Mouse (Mus musculus) neural tube, embryonic 12.5 days (tissue): ENCODE results near the gene Top3b. TPM values are rescaled to one million over a fixed set of nuclear protein-coding genes. Genes with fewer than 3 reads are reported as not detected.
A peak's percentile ranks its signal among the peaks of the same experiment; 100 is the strongest.
"Not testable (repeated sequence)": the region's sequence is repeated elsewhere in the genome, so short reads cannot be mapped to it uniquely, and the experiment has no call there.

Source experiments
- ATAC-seq: fragments of 200-750 bp; cut with Nextera tagmentation; 2 replicates; pipeline ENCODE4 v1.8.0; 2017; ENCODE audit warnings: low read depth, mild to moderate bottlenecking, moderate TSS enrichment, moderate library complexity; ENCODE audit not compliant: low FRiP score
- H3K27ac ChIP-seq: fragments of 300-500 bp; sonication (generic); 2 replicates; pipeline ENCODE4 v1.5.1; 2016
- H3K27me3 ChIP-seq: fragments of 300-500 bp; sonication (generic); replicated peaks from 2 replicates; pipeline ENCODE4 v1.6.1; 2016; ENCODE audit warnings: mild to moderate bottlenecking
- H3K36me3 ChIP-seq: fragments of 300-500 bp; sonication (generic); 2 replicates; pipeline ENCODE4 v1.6.1; 2016; ENCODE audit warnings: mild to moderate bottlenecking
- H3K4me1 ChIP-seq: fragments of 300-500 bp; sonication (generic); 2 replicates; pipeline ENCODE4 v1.6.1; 2016
- H3K4me2 ChIP-seq: fragments of 300-500 bp; sonication (generic); replicated peaks from 2 replicates; pipeline ENCODE4 v1.6.1; 2016; ENCODE audit warnings: mild to moderate bottlenecking
- H3K4me3 ChIP-seq: fragments of 300-500 bp; sonication (generic); 2 replicates; pipeline ENCODE4 v1.5.1; 2016
- H3K9ac ChIP-seq: fragments of 300-500 bp; sonication (generic); 2 replicates; pipeline ENCODE4 v1.6.1; 2016; ENCODE audit warnings: mild to moderate bottlenecking
- H3K9me3 ChIP-seq: fragments of 300-500 bp; sonication (generic); 2 replicates; pipeline ENCODE4 v1.6.1; 2016; ENCODE audit warnings: mild to moderate bottlenecking
- WGBS: fragments of 180-500 bp; shearing (Covaris S2); methylation state at CpG from one replicate; pipeline ENCODE4 v1.1.7; 2016; 5-methylcytosine and 5-hydroxymethylcytosine counted together
- polyA plus RNA-seq: library from polyadenylated mRNA; unstranded; fragments of >200 nt; fragmentation: Nextera tagmentation; extraction: Ambion mirVana; gene quantifications from 2 replicates; pipeline ENCODE4 v1.2.1, GENCODE M21; 2016

The Top3b gene
- 62.9 and 63.1 TPM in 2 replicates for polyA plus RNA-seq

- Histone ChIP-seq H3K36me3 (peaks cover 6% of the 10 kb centered on the region), H3K9ac (peak within 1 kb of the TSS; percentile 83), H3K9me3 (0 out of 2 replicates have a peak, but pooled peaks cover under 1% of the 10 kb centered on the region), H3K4me1 (peaks cover 9% of the 10 kb centered on the region; the same call in 1 of the 2 replicates), H3K27ac (peak within 1 kb of the TSS; percentile 85), H3K4me3 (peak within 1 kb of the TSS; percentile 77), H3K27me3 (no peaks in the 10 kb centered on the region), H3K4me2 (peak within 1 kb of the TSS; percentile 77)
- ATAC-seq: peak; percentile 97
- WGBS: under 1% methylated on average over 49 of the region's 49 CpGs
These were observed at the start of gene Top3b, which contains the start of gene Vpreb1 for GRCm38 (mm10) chr16:16870617-16871331. TSS of gene Top3b (plus strand) at chr16:16870736. TSS of gene Vpreb1 (minus strand) at chr16:16870843.

GRCm38 (mm10) chr16:16825476-16825875, 45.1 kb upstream of the Top3b start:
- no peak overlapping the region for H3K9ac ChIP-seq
- H3K27me3 ChIP-seq: no peaks in the 10 kb centered on the region
- H3K4me3 ChIP-seq: no peak overlapping the region
- ATAC-seq: no peak
- 44% methylated on average over 5 of the region's 5 CpGs for WGBS
- no peak overlapping the region for H3K4me2 ChIP-seq
- no peak overlapping the region for H3K27ac ChIP-seq
- no peaks in the 10 kb centered on the region for H3K4me1 ChIP-seq
- H3K9me3 ChIP-seq: no peaks in the 10 kb centered on the region
- no peaks in the 10 kb centered on the region for H3K36me3 ChIP-seq

GRCm38 (mm10) chr16:16826223-16826622, 44.3 kb upstream of the Top3b start:
- no peak for ATAC-seq

GRCm38 (mm10) chr16:16828757-16829615, 41.5 kb upstream of the Top3b start, which contains the start of gene Spag6l:
TSS of gene Spag6l (minus strand) at chr16:16829456.
- H3K4me3 ChIP-seq: peak within 1 kb of the TSS; percentile 47
- no peak within 1 kb of the TSS for H3K27ac ChIP-seq
- no peaks in the 10 kb centered on the region for H3K9me3 ChIP-seq
- no peaks in the 10 kb centered on the region for H3K27me3 ChIP-seq
- H3K36me3 ChIP-seq: no peaks in the 10 kb centered on the region
- ATAC-seq: peak; percentile 96
- H3K9ac ChIP-seq: peak within 1 kb of the TSS; percentile 40
- H3K4me1 ChIP-seq: no peaks in the 10 kb centered on the region
- H3K4me2 ChIP-seq: peak within 1 kb of the TSS; percentile 84
- 7% methylated on average over 33 of the region's 33 CpGs for WGBS

More at GRCm38 (mm10) chr16:16826223-16826622, 44.3 kb upstream of the Top3b start:
- H3K36me3 ChIP-seq: no peaks in the 10 kb centered on the region
- no peak overlapping the region for H3K27ac ChIP-seq
- H3K4me3 ChIP-seq: no peak overlapping the region
- H3K4me2 ChIP-seq: no peak overlapping the region
- H3K27me3 ChIP-seq: no peaks in the 10 kb centered on the region
- H3K9ac ChIP-seq: no peak overlapping the region
- H3K9me3 ChIP-seq: no peaks in the 10 kb centered on the region
- 79% methylated on average over 2 of the region's 2 CpGs for WGBS
- no peaks in the 10 kb centered on the region for H3K4me1 ChIP-seq

GRCm38 (mm10) chr16:16829671-16830070, 40.9 kb upstream of the Top3b start:
- ATAC-seq: peak; percentile 23; the same call in 1 of the 2 replicates
- Histone ChIP-seq H3K9ac (no peak overlapping the region), H3K27me3 (no peaks in the 10 kb centered on the region), H3K4me1 (no peaks in the 10 kb centered on the region), H3K4me3 (no peak overlapping the region), H3K4me2 (0 out of 2 replicates have a peak overlapping the region, but pooled peaks have one; percentile 84), H3K36me3 (no peaks in the 10 kb centered on the region), H3K9me3 (no peaks in the 10 kb centered on the region), H3K27ac (no peak overlapping the region)
- 87% methylated on average over 3 of the region's 3 CpGs for WGBS

- no peak overlapping the region for H3K9ac ChIP-seq
- H3K4me2 ChIP-seq: no peak overlapping the region
- H3K4me3 ChIP-seq: no peak overlapping the region
- H3K27me3 ChIP-seq: no peaks in the 10 kb centered on the region
- no peaks in the 10 kb centered on the region for H3K36me3 ChIP-seq
- H3K9me3 ChIP-seq: no peaks in the 10 kb centered on the region
- no peaks in the 10 kb centered on the region for H3K4me1 ChIP-seq
- no peak for ATAC-seq
- H3K27ac ChIP-seq: no peak overlapping the region
These were observed 21.3 kb upstream of the Top3b start for GRCm38 (mm10) chr16:16849196-16849595.

GRCm38 (mm10) chr16:16852411-16852810, 18.1 kb upstream of the Top3b start:
- H3K27ac ChIP-seq: no peak overlapping the region
- H3K27me3 ChIP-seq: no peaks in the 10 kb centered on the region
- 85% methylated on average over 3 of the region's 3 CpGs for WGBS
- no peak overlapping the region for H3K4me2 ChIP-seq
- no peaks in the 10 kb centered on the region for H3K36me3 ChIP-seq
- H3K4me1 ChIP-seq: no peaks in the 10 kb centered on the region
- H3K9me3 ChIP-seq: no peaks in the 10 kb centered on the region
- H3K9ac ChIP-seq: no peak overlapping the region
- H3K4me3 ChIP-seq: no peak overlapping the region
- ATAC-seq: no peak

GRCm38 (mm10) chr16:16854836-16855235, 15.7 kb upstream of the Top3b start:
- Histone ChIP-seq H3K4me2 (no peak overlapping the region), H3K4me1 (no peaks in the 10 kb centered on the region), H3K9me3 (no peaks in the 10 kb centered on the region), H3K27me3 (no peaks in the 10 kb centered on the region), H3K9ac (no peak overlapping the region), H3K4me3 (no peak overlapping the region), H3K36me3 (no peaks in the 10 kb centered on the region), H3K27ac (no peak overlapping the region)
- WGBS: 35% methylated on average over 6 of the region's 6 CpGs
- no peak for ATAC-seq

- WGBS: 97% methylated on average over 1 of the region's 1 CpGs
- H3K4me2 ChIP-seq: no peak overlapping the region
These were observed 15.0 kb upstream of the Top3b start for GRCm38 (mm10) chr16:16855541-16855940.

GRCm38 (mm10) chr16:16856054-16856453, 14.5 kb upstream of the Top3b start:
- not testable (repeated sequence) for H3K27me3 ChIP-seq, H3K9ac ChIP-seq, H3K4me3 ChIP-seq, H3K4me1 ChIP-seq, H3K36me3 ChIP-seq, H3K9me3 ChIP-seq, ATAC-seq, H3K27ac ChIP-seq, H3K4me2 ChIP-seq
- WGBS: 83% methylated on average over 9 of the region's 9 CpGs

More at GRCm38 (mm10) chr16:16855541-16855940, 15.0 kb upstream of the Top3b start:
- Histone ChIP-seq H3K9me3 (no peaks in the 10 kb centered on the region), H3K4me1 (no peaks in the 10 kb centered on the region), H3K4me3 (no peak overlapping the region), H3K36me3 (no peaks in the 10 kb centered on the region), H3K9ac (no peak overlapping the region), H3K27ac (no peak overlapping the region), H3K27me3 (no peaks in the 10 kb centered on the region)
- ATAC-seq: no peak

- H3K9me3 ChIP-seq: no peaks in the 10 kb centered on the region
- no peak overlapping the region for H3K27ac ChIP-seq
- H3K4me2 ChIP-seq: no peak overlapping the region
- no peaks in the 10 kb centered on the region for H3K36me3 ChIP-seq
- no peak for ATAC-seq
- H3K27me3 ChIP-seq: no peaks in the 10 kb centered on the region
- H3K4me3 ChIP-seq: no peak overlapping the region
- no peaks in the 10 kb centered on the region for H3K4me1 ChIP-seq
- no peak overlapping the region for H3K9ac ChIP-seq
- 77% methylated on average over 13 of the region's 13 CpGs for WGBS
These were observed 13.6 kb upstream of the Top3b start for GRCm38 (mm10) chr16:16856731-16857476.

GRCm38 (mm10) chr16:16862288-16862687, 8.2 kb upstream of the Top3b start:
- H3K27ac ChIP-seq: no peak overlapping the region
- H3K9ac ChIP-seq: no peak overlapping the region
- H3K4me1 ChIP-seq: no peaks in the 10 kb centered on the region
- H3K9me3 ChIP-seq: no peaks in the 10 kb centered on the region
- no peak for ATAC-seq
- no peak overlapping the region for H3K4me2 ChIP-seq
- H3K27me3 ChIP-seq: no peaks in the 10 kb centered on the region
- no peak overlapping the region for H3K4me3 ChIP-seq
- 67% methylated on average over 3 of the region's 3 CpGs for WGBS
- H3K36me3 ChIP-seq: no peaks in the 10 kb centered on the region
